Mouse (Mus musculus): Measurements from ENCODE around the gene Ankrd52. TPM values are rescaled to one million over a fixed set of nuclear protein-coding genes. Genes with fewer than 3 reads are reported as not detected.

Ankrd52 gene
- polyA plus RNA-seq, 1 experiment, result 7.0 TPM

DNA sequence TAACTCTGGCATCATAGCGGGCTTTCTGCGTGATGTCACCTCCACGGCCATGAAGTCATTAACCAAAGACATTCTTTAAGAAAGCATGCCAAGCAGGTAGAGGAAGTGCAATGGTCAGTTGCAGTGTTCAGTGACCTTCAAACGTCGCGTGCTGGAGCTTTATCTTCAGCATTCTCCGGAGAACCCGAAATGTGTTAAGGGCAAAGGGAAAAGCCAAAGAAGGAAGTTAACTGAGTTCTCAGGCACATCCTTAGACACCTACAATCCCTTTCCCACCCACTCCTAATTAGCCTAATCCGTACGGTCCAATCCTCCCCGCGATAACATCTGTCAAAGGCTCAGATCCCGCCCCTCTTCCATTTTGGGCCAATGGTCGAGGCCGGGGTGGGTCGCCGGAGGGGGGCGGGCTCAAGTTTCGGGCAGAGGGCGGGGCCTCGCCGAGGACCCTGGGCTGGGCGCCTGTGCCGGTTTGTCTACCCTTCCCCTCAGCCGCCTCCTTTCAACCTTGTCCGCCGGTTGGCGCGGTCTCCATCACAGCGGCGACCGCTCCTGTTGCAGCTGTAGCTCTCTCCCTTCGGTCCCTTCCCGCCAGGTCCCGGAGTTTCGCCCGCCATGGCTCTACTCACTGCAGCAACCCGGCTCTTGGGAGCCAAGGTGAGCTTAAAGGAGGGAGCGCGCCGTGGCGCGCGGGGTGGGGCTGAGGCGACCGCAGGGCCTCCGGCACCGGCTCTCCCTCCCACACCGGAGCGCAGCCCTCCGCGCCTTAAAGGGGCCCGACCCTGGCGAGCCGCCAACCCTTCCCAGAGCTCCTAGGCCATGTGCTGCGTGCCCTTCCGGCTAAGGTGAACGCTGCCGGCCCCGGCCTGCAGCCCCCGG, 39.4 kb upstream of the Ankrd52 start, which contains the start of gene Cs:
TSS of gene Cs (plus strand) at position 429 of the 876 bp plus-strand sequence.
- Histone ChIP-seq H3K27ac (ENCODE audit: control insufficient read depth, insufficient read depth, low read depth, low read length) (peak within 1 kb of the TSS; percentile 100), H3K27me3 (ENCODE audit: control insufficient read depth, insufficient read depth, low read length) (no peaks in the 10 kb centered on the region), H3K36me3 (ENCODE audit: control insufficient read depth, insufficient read depth, low read length) (no peaks in the 10 kb centered on the region)

GRCm38 (mm10) chr10:128338415-128338814, 38.5 kb upstream of the Ankrd52 start:
- Histone ChIP-seq H3K27me3 (ENCODE audit: control insufficient read depth, insufficient read depth, low read length) (no peaks in the 10 kb centered on the region), H3K4me1 (ENCODE audit: control insufficient read depth, insufficient read depth, low read length) (peaks cover 6% of the 10 kb centered on the region), H3K27ac (ENCODE audit: control insufficient read depth, insufficient read depth, low read depth, low read length) (peak overlapping the region; percentile 100), H3K36me3 (ENCODE audit: control insufficient read depth, insufficient read depth, low read length) (no peaks in the 10 kb centered on the region), H3K4me3 (ENCODE audit: control insufficient read depth, low read depth, low read length) (peak overlapping the region; percentile 100)
- no peak for TF ChIP-seq POLR2A (IDR thresholded peaks at IDR 0.05; ENCODE audit: control insufficient read depth, low read depth, low read length)
- no peak for TF ChIP-seq CTCF (IDR thresholded peaks at IDR 0.05; ENCODE audit: control insufficient read depth, insufficient read depth, insufficient replicate concordance, low read depth, low read length)

More for the DNA sequence above, 39.4 kb upstream of the Ankrd52 start, which contains the start of gene Cs:
- peaks cover 6% of the 10 kb centered on the region for H3K4me1 ChIP-seq (ENCODE audit: control insufficient read depth, insufficient read depth, low read length)
- TF ChIP-seq CTCF (IDR thresholded peaks at IDR 0.05; ENCODE audit: control insufficient read depth, insufficient read depth, insufficient replicate concordance, low read depth, low read length) (no peak), POLR2A (IDR thresholded peaks at IDR 0.05; ENCODE audit: control insufficient read depth, low read depth, low read length) (peak; percentile 77)
- H3K4me3 ChIP-seq (ENCODE audit: control insufficient read depth, low read depth, low read length), result peak within 1 kb of the TSS; percentile 100

GRCm38 (mm10) chr10:128338948-128339347, 38.0 kb upstream of the Ankrd52 start:
- H3K4me1 ChIP-seq (ENCODE audit: control insufficient read depth, insufficient read depth, low read length), result peaks cover 6% of the 10 kb centered on the region
- H3K27me3 ChIP-seq (ENCODE audit: control insufficient read depth, insufficient read depth, low read length), result no peaks in the 10 kb centered on the region
- no peaks in the 10 kb centered on the region for H3K36me3 ChIP-seq (ENCODE audit: control insufficient read depth, insufficient read depth, low read length)
- peak overlapping the region; percentile 58; the same call in 1 of the 2 replicates for H3K4me3 ChIP-seq (ENCODE audit: control insufficient read depth, low read depth, low read length)
- TF ChIP-seq CTCF (IDR thresholded peaks at IDR 0.05; ENCODE audit: control insufficient read depth, insufficient read depth, insufficient replicate concordance, low read depth, low read length), result no peak
- TF ChIP-seq POLR2A (IDR thresholded peaks at IDR 0.05; ENCODE audit: control insufficient read depth, low read depth, low read length), result no peak
- peak overlapping the region; percentile 80 for H3K27ac ChIP-seq (ENCODE audit: control insufficient read depth, insufficient read depth, low read depth, low read length)

GRCm38 (mm10) chr10:128340257-128340656, 36.7 kb upstream of the Ankrd52 start:
- H3K27me3 ChIP-seq (ENCODE audit: control insufficient read depth, insufficient read depth, low read length), result no peaks in the 10 kb centered on the region
- H3K36me3 ChIP-seq (ENCODE audit: control insufficient read depth, insufficient read depth, low read length), result no peaks in the 10 kb centered on the region
- no peak for TF ChIP-seq POLR2A (IDR thresholded peaks at IDR 0.05; ENCODE audit: control insufficient read depth, low read depth, low read length)
- TF ChIP-seq CTCF (IDR thresholded peaks at IDR 0.05; ENCODE audit: control insufficient read depth, insufficient read depth, insufficient replicate concordance, low read depth, low read length), result no peak
- no peak overlapping the region for H3K27ac ChIP-seq (ENCODE audit: control insufficient read depth, insufficient read depth, low read depth, low read length)
- peaks cover 6% of the 10 kb centered on the region for H3K4me1 ChIP-seq (ENCODE audit: control insufficient read depth, insufficient read depth, low read length)
- H3K4me3 ChIP-seq (ENCODE audit: control insufficient read depth, low read depth, low read length), result no peak overlapping the region; the same call in 1 of the 2 replicates

DNA sequence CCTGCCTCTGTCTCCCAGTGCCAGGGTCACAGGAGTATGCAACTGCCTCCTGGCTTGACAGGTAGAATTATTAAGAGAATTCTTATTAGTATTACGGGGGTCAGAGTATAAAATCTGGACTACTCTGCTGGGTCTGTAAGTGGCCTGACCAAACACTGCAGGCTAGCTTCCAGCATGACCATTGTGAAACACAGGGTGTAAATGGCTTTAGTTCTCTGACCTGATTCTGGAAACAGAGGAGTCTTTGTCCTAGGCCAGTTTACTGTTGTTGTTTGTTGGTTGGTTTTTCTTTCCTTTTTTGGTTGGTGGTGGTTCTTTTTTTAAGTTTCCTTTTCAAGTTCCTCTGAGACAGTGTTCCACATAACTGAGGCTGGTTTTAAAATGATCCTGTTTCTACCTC, 33.5 kb upstream of the Ankrd52 start:
- H3K36me3 ChIP-seq (ENCODE audit: control insufficient read depth, insufficient read depth, low read length), result no peaks in the 10 kb centered on the region

DNA sequence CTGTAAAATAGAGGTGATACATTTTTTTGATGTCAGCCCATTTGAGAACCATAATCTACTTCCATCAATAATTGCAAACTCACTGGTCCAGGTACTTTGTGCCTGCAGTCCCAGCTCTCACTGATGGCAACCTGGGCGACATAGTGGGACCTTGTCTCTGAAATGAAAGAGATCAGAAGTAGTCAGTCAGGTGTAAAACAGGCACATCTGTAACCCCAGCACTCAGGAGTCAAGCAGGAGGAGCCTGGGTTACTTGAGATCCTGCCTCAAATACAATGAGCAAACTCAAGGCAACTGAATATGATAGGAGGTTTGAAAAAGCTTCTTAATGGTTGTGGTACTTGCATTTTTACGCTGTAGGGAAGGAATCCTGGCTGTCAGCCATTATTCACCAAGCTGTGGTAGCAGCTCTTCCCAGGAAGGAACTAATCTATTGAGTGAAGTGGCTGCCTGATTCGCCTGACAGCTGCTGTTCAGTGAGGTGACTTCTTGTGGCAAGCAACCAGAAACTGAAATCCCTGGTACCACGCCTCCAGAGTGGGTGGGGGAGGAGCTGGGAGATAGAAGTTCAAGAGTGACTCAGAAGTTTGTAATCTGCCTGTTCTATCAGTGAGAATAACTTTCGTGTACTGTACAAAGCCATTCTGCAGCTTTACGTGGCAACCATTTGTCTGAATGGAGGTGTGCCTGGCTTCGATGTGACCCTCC, 32.2 kb upstream of the Ankrd52 start:
- no peaks in the 10 kb centered on the region; the same call in 1 of the 2 replicates for H3K4me1 ChIP-seq (ENCODE audit: control insufficient read depth, insufficient read depth, low read length)
- H3K36me3 ChIP-seq (ENCODE audit: control insufficient read depth, insufficient read depth, low read length), result no peaks in the 10 kb centered on the region
- no peak for TF ChIP-seq POLR2A (IDR thresholded peaks at IDR 0.05; ENCODE audit: control insufficient read depth, low read depth, low read length)
- TF ChIP-seq CTCF (IDR thresholded peaks at IDR 0.05; ENCODE audit: control insufficient read depth, insufficient read depth, insufficient replicate concordance, low read depth, low read length), result no peak
- no peaks in the 10 kb centered on the region for H3K27me3 ChIP-seq (ENCODE audit: control insufficient read depth, insufficient read depth, low read length)
- no peak overlapping the region for H3K4me3 ChIP-seq (ENCODE audit: control insufficient read depth, low read depth, low read length)
- H3K27ac ChIP-seq (ENCODE audit: control insufficient read depth, insufficient read depth, low read depth, low read length), result peak overlapping the region; percentile 58; the same call in 1 of the 2 replicates

More for the DNA sequence above, 33.5 kb upstream of the Ankrd52 start:
- peaks cover under 1% of the 10 kb centered on the region; the same call in 1 of the 2 replicates for H3K4me1 ChIP-seq (ENCODE audit: control insufficient read depth, insufficient read depth, low read length)
- TF ChIP-seq POLR2A (IDR thresholded peaks at IDR 0.05; ENCODE audit: control insufficient read depth, low read depth, low read length) (no peak), CTCF (IDR thresholded peaks at IDR 0.05; ENCODE audit: control insufficient read depth, insufficient read depth, insufficient replicate concordance, low read depth, low read length) (no peak)
- no peak overlapping the region for H3K27ac ChIP-seq (ENCODE audit: control insufficient read depth, insufficient read depth, low read depth, low read length)
- no peaks in the 10 kb centered on the region for H3K27me3 ChIP-seq (ENCODE audit: control insufficient read depth, insufficient read depth, low read length)
- no peak overlapping the region for H3K4me3 ChIP-seq (ENCODE audit: control insufficient read depth, low read depth, low read length)

DNA sequence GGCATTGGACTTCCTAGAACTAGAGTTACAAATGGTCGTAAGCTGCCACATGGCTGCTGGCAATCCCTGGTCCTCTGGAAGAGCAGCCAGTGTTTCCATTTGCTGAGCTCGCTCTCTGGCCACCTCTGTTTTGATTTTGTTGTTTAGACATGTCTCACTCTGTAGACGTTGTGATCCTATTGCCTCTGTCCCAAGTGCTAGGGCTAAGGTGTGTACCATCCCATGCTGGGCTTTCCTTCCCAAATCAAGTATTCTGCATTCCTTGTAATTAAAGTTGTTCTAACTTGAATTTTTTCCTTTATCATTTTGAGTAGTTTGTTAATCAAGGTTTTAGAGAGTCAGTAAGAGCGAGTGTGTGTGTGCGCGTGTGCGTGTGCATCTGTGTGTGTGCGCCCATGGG, 29.4 kb upstream of the Ankrd52 start:
- Histone ChIP-seq H3K27ac (ENCODE audit: control insufficient read depth, insufficient read depth, low read depth, low read length) (no peak overlapping the region), H3K4me1 (ENCODE audit: control insufficient read depth, insufficient read depth, low read length) (no peaks in the 10 kb centered on the region; the same call in 1 of the 2 replicates), H3K36me3 (ENCODE audit: control insufficient read depth, insufficient read depth, low read length) (peaks cover 3% of the 10 kb centered on the region; the same call in 1 of the 2 replicates), H3K27me3 (ENCODE audit: control insufficient read depth, insufficient read depth, low read length) (no peaks in the 10 kb centered on the region), H3K4me3 (ENCODE audit: control insufficient read depth, low read depth, low read length) (no peak overlapping the region)
- no peak for TF ChIP-seq CTCF (IDR thresholded peaks at IDR 0.05; ENCODE audit: control insufficient read depth, insufficient read depth, insufficient replicate concordance, low read depth, low read length)
- no peak for TF ChIP-seq POLR2A (IDR thresholded peaks at IDR 0.05; ENCODE audit: control insufficient read depth, low read depth, low read length)
